In genomic region chr3:146607368-146607767, GRCm38 (mm10) we compare ENCODE assay signal across 14 mouse cellular contexts. TPM values are rescaled to one million over a fixed set of nuclear protein-coding genes. Genes with fewer than 3 reads are reported as not detected.
DNase-seq lines count a peak whose midpoint lies in the region; ATAC-seq lines count a peak whose summit lies in the region.
"Had no signal": no experiment of that assay in that cellular context is flagged by ENCODE, and none has a peak within 500 bp of the region (broad histone marks: within the 10 kb centered on the region; RNA-seq: fewer than 3 reads in every experiment).

No protein-coding gene starts in this region.

- peaks cover 3% of the 10 kb centered on the region; the same call in 1 of the 2 replicates for H3K4me1 ChIP-seq in forebrain, embryonic 14.5 days (ENCODE audit: control insufficient read depth, insufficient read depth, low read length)
- H3K4me1 ChIP-seq in forebrain, embryonic 11.5 days (replicated peaks; ENCODE audit: control insufficient read depth, insufficient read depth, low read length) = no peaks in the 10 kb centered on the region
- no peaks in the 10 kb centered on the region for H3K4me1 ChIP-seq in kidney, embryonic 14.5 days (ENCODE audit: control insufficient read depth, insufficient read depth, low read length)
- H3K4me1 ChIP-seq in heart, embryonic 10.5 days = 0 out of 2 replicates have a peak, but pooled peaks cover under 1% of the 10 kb centered on the region

- no peak overlapping the region for H3K4me3 ChIP-seq in forebrain, embryonic 14.5 days (ENCODE audit: low read depth, low read length)
- no peak overlapping the region for H3K4me3 ChIP-seq in forebrain, embryonic 11.5 days (ENCODE audit: low read depth, low read length)
- no peak overlapping the region for H3K4me3 ChIP-seq in kidney, embryonic 14.5 days (ENCODE audit: low read length)
- H3K4me3 ChIP-seq in heart, embryonic 10.5 days = no peak overlapping the region

- peak; percentile 44; the same call in 1 of the 2 replicates for ATAC-seq in forebrain, embryonic 14.5 days
- ATAC-seq in forebrain, embryonic 11.5 days (replicated peaks; ENCODE audit: low FRiP score) = no peak
- ATAC-seq in kidney, embryonic 14.5 days (ENCODE audit: low FRiP score, low TSS enrichment) = no peak

- no peaks in the 10 kb centered on the region for H3K9me3 ChIP-seq in forebrain, embryonic 14.5 days (replicated peaks; ENCODE audit: control insufficient read depth, low read length)
- no peaks in the 10 kb centered on the region for H3K9me3 ChIP-seq in forebrain, embryonic 11.5 days (ENCODE audit: control insufficient read depth, low read length)
- no peaks in the 10 kb centered on the region for H3K9me3 ChIP-seq in kidney, embryonic 14.5 days (ENCODE audit: control insufficient read depth, low read length)
- no peaks in the 10 kb centered on the region for H3K9me3 ChIP-seq in heart, embryonic 10.5 days

- H3K9ac ChIP-seq in forebrain, embryonic 14.5 days (ENCODE audit: low read length) = no peak overlapping the region
- no peak overlapping the region for H3K9ac ChIP-seq in forebrain, embryonic 11.5 days (ENCODE audit: low read length)
- H3K9ac ChIP-seq in kidney, embryonic 14.5 days (ENCODE audit: low read depth, low read length) = no peak overlapping the region

- H3K36me3 ChIP-seq in forebrain, embryonic 14.5 days (ENCODE audit: control insufficient read depth, insufficient read depth, low read length) = no peaks in the 10 kb centered on the region
- no peaks in the 10 kb centered on the region for H3K36me3 ChIP-seq in forebrain, embryonic 11.5 days (ENCODE audit: control insufficient read depth, insufficient read depth, low read length)
- H3K36me3 ChIP-seq in kidney, embryonic 14.5 days (ENCODE audit: control insufficient read depth, insufficient read depth, low read length) = no peaks in the 10 kb centered on the region
- H3K36me3 ChIP-seq in heart, embryonic 10.5 days = no peaks in the 10 kb centered on the region

- 13% methylated on average over 1 of the region's 1 CpGs for WGBS in forebrain, embryonic 14.5 days
- 40% methylated on average over 1 of the region's 1 CpGs for WGBS in forebrain, embryonic 11.5 days
- WGBS in kidney, embryonic 14.5 days = 26% methylated on average over 1 of the region's 1 CpGs
- 48% methylated on average over 1 of the region's 1 CpGs for WGBS in heart, embryonic 10.5 days

- DNase-seq in forebrain, embryonic 14.5 days (ENCODE audit: low spot score) = peak; percentile 66
- no peak for DNase-seq in forebrain, embryonic 11.5 days (ENCODE audit: low spot score)
- peak; percentile 77 for DNase-seq in 3T3-L1 (ENCODE audit: low read depth, low spot score)
- DNase-seq in frontal cortex, adult 2 months (ENCODE audit: extremely low spot score in 1 of 2, low spot score in 1 of 2) = peak; percentile 78 to 79
- DNase-seq in mesoderm, embryonic 11.5 days (ENCODE audit: low read depth, low spot score) = peak; percentile 18
- no peak for DNase-seq in heart, embryonic 10.5 days (ENCODE audit: low spot score)
- no peak for DNase-seq in thymus, adult 18-20 months
- DNase-seq: cerebellum, adult 18-20 months; kidney, adult 9 months; liver had no signal

- no peaks in the 10 kb centered on the region for H3K27me3 ChIP-seq in forebrain, embryonic 14.5 days (replicated peaks; ENCODE audit: control insufficient read depth, insufficient read depth, low read length)
- no peaks in the 10 kb centered on the region for H3K27me3 ChIP-seq in forebrain, embryonic 11.5 days (ENCODE audit: control insufficient read depth, insufficient read depth, low read length)
- no peaks in the 10 kb centered on the region for H3K27me3 ChIP-seq in kidney, embryonic 14.5 days (ENCODE audit: control insufficient read depth, insufficient read depth, low read length)
- no peaks in the 10 kb centered on the region for H3K27me3 ChIP-seq in heart, embryonic 10.5 days (ENCODE audit: insufficient read depth, poor library complexity, severe bottlenecking)

- H3K4me2 ChIP-seq in forebrain, embryonic 14.5 days (ENCODE audit: low read length) = no peak overlapping the region
- H3K4me2 ChIP-seq in forebrain, embryonic 11.5 days (ENCODE audit: low read depth, low read length, severe bottlenecking) = no peak overlapping the region
- H3K4me2 ChIP-seq in kidney, embryonic 14.5 days (replicated peaks; ENCODE audit: low read depth, low read length) = no peak overlapping the region
- H3K4me2 ChIP-seq: heart, embryonic 11.5 days had no signal

- no peak overlapping the region; the same call in 1 of the 2 replicates for H3K27ac ChIP-seq in forebrain, embryonic 14.5 days (ENCODE audit: low read depth, low read length)
- H3K27ac ChIP-seq in forebrain, embryonic 11.5 days (ENCODE audit: low read depth, low read length) = no peak overlapping the region
- no peak overlapping the region for H3K27ac ChIP-seq in kidney, embryonic 14.5 days (ENCODE audit: low read depth, low read length)
- H3K27ac ChIP-seq in heart, embryonic 10.5 days = no peak overlapping the region
- H3K27ac ChIP-seq: macrophage had no signal

RNA-seq across cellular contexts. Expression of gene Dnase2b, which starts 8.0 kb away (rescaled TPM):
- not detected in 2 replicates for polyA plus RNA-seq in forebrain, embryonic 14.5 days (2014; fragmentation: Nextera tagmentation; extraction: Ambion mirVana)
- polyA plus RNA-seq in forebrain, embryonic 11.5 days (2014; fragmentation: Nextera tagmentation; extraction: Ambion mirVana) = not detected in 2 replicates
- not detected in 2 replicates for polyA plus RNA-seq in frontal cortex, adult 2 months (2012; rRNA removed)
- polyA plus RNA-seq in kidney, embryonic 14.5 days (2014; fragmentation: Nextera tagmentation; extraction: Ambion mirVana) = not detected in 2 replicates
- polyA plus RNA-seq in heart, embryonic 10.5 days (2016; fragmentation: Nextera tagmentation; extraction: Ambion mirVana) = 0.05 TPM in 1 of 2 replicates, not detected in the other
- polyA plus RNA-seq: embryonic facial prominence, embryonic 14.5 days; heart, embryonic 11.5 days; macrophage had no signal

RNA-seq across cellular contexts. Expression of gene Uox, which starts 37.1 kb away (rescaled TPM):
- not detected in 2 replicates for polyA plus RNA-seq in forebrain, embryonic 14.5 days (2014; fragmentation: Nextera tagmentation; extraction: Ambion mirVana)
- polyA plus RNA-seq in forebrain, embryonic 11.5 days (2014; fragmentation: Nextera tagmentation; extraction: Ambion mirVana) = not detected in 2 replicates
- 0.20 and 0.34 TPM in 2 replicates for polyA plus RNA-seq in frontal cortex, adult 2 months (2012; rRNA removed)
- not detected in 2 replicates for polyA plus RNA-seq in kidney, embryonic 14.5 days (2014; fragmentation: Nextera tagmentation; extraction: Ambion mirVana)
- polyA plus RNA-seq in heart, embryonic 10.5 days (2016; fragmentation: Nextera tagmentation; extraction: Ambion mirVana) = not detected in 2 replicates
- polyA plus RNA-seq: heart, embryonic 11.5 days; macrophage had no signal

RNA-seq across cellular contexts. Expression of gene 4930503B20Rik, which starts 43.7 kb away (rescaled TPM):
- polyA plus RNA-seq in forebrain, embryonic 14.5 days (2014; fragmentation: Nextera tagmentation; extraction: Ambion mirVana) = not detected in 2 replicates
- polyA plus RNA-seq in forebrain, embryonic 11.5 days (2014; fragmentation: Nextera tagmentation; extraction: Ambion mirVana) = not detected in 2 replicates
- polyA plus RNA-seq in frontal cortex, adult 2 months (2012; rRNA removed) = not detected in 2 replicates
- not detected in 2 replicates for polyA plus RNA-seq in kidney, embryonic 14.5 days (2014; fragmentation: Nextera tagmentation; extraction: Ambion mirVana)
- 0.11 TPM in 1 of 2 replicates, not detected in the other for polyA plus RNA-seq in heart, embryonic 10.5 days (2016; fragmentation: Nextera tagmentation; extraction: Ambion mirVana)
- polyA plus RNA-seq: embryonic facial prominence, embryonic 14.5 days; heart, embryonic 11.5 days; macrophage had no signal

Comparison
In these comparisons a context has a peak if more than half of its experiments do, and no peak if none do; other contexts are left out.
1. DNase-seq: peak in forebrain, embryonic 14.5 days (single experiment), 3T3-L1 (single experiment), frontal cortex, adult 2 months (2 of 2) and mesoderm, embryonic 11.5 days (single experiment); none in forebrain, embryonic 11.5 days (single experiment), heart, embryonic 10.5 days (single experiment) and thymus, adult 18-20 months (0 of 2).